Mouse (Mus musculus): ENCODE data around the gene Kcnh4.

Kcnh4 gene

GRCm38 (mm10) chr11:100710977-100711376 is 48.8 kb downstream of the Kcnh4 start:
- DNase-seq (ENCODE audit: low spot score in 2 of 2): no peak

- DNase-seq (ENCODE audit: low spot score in 2 of 2): no peak
These were observed 49.2 kb downstream of the Kcnh4 start for GRCm38 (mm10) chr11:100710528-100710927.

- no peak for DNase-seq (ENCODE audit: low spot score in 2 of 2)
These were observed 50.4 kb downstream of the Kcnh4 start for GRCm38 (mm10) chr11:100709201-100709810.

- DNase-seq (ENCODE audit: low spot score in 2 of 2): no peak
These were observed 54.5 kb downstream of the Kcnh4 start for GRCm38 (mm10) chr11:100705095-100705747.

GRCm38 (mm10) chr11:100703851-100704531 is 55.8 kb downstream of the Kcnh4 start, which contains the start of gene Dhx58:
Gene Dhx58 (minus strand): TSS chr11:100704271.
- no peak for DNase-seq (ENCODE audit: low spot score in 2 of 2)

- DNase-seq (ENCODE audit: low spot score in 2 of 2): no peak
These were observed 56.4 kb downstream of the Kcnh4 start for GRCm38 (mm10) chr11:100703366-100703765.

GRCm38 (mm10) chr11:100702906-100703305 is 56.8 kb downstream of the Kcnh4 start:
- DNase-seq (ENCODE audit: low spot score in 2 of 2): no peak

GRCm38 (mm10) chr11:100702081-100702851 is 57.5 kb downstream of the Kcnh4 start:
- peak; percentile 50 to 82 for DNase-seq (ENCODE audit: low spot score in 2 of 2)

GRCm38 (mm10) chr11:100701301-100701700 is 58.4 kb downstream of the Kcnh4 start:
- DNase-seq (ENCODE audit: low spot score in 2 of 2): no peak

GRCm38 (mm10) chr11:100700710-100701109 is 59.0 kb downstream of the Kcnh4 start:
- no peak for DNase-seq (ENCODE audit: low spot score in 2 of 2)

GRCm38 (mm10) chr11:100697921-100698320 is 61.8 kb downstream of the Kcnh4 start:
- no peak for DNase-seq (ENCODE audit: low spot score in 2 of 2)

- peak; percentile 79 to 84 for DNase-seq (ENCODE audit: low spot score in 2 of 2)
These were observed 64.8 kb downstream of the Kcnh4 start for GRCm38 (mm10) chr11:100694926-100695325.

GRCm38 (mm10) chr11:100693154-100693553 is 66.6 kb downstream of the Kcnh4 start:
- no peak for DNase-seq (ENCODE audit: low spot score in 2 of 2)

GRCm38 (mm10) chr11:100692164-100692616 is 67.6 kb downstream of the Kcnh4 start, which contains the start of gene Zfp385c:
Gene Zfp385c (minus strand): TSS chr11:100692455.
- no peak for DNase-seq (ENCODE audit: low spot score in 2 of 2)

GRCm38 (mm10) chr11:100690389-100690788 is 69.4 kb downstream of the Kcnh4 start:
- no peak for DNase-seq (ENCODE audit: low spot score in 2 of 2)

All from right cerebral cortex, adult 2 months (tissue).